Mouse (Mus musculus) embryonic facial prominence, embryonic 15.5 days (tissue): ENCODE results near the gene Arpp21. TPM values are rescaled to one million over a fixed set of nuclear protein-coding genes. Genes with fewer than 3 reads are reported as not detected.

Source experiments
- ATAC-seq: fragments of 200-750 bp; cut with Nextera tagmentation; 2 replicates; pipeline ENCODE4 v1.8.0; 2017; ENCODE audit warnings: low read depth, moderate TSS enrichment; ENCODE audit not compliant: insufficient number of reproducible peaks, low FRiP score, low TSS enrichment
- H3K27ac ChIP-seq: fragments of 300-500 bp; sonication (generic); replicated peaks from 2 replicates; pipeline ENCODE4 v1.5.1; 2015; ENCODE audit warnings: mild to moderate bottlenecking, inconsistent platforms
- H3K27me3 ChIP-seq: fragments of 300-500 bp; sonication (generic); 2 replicates; pipeline ENCODE4 v1.6.1; 2015; ENCODE audit warnings: inconsistent platforms
- H3K36me3 ChIP-seq: fragments of 300-500 bp; sonication (generic); 2 replicates; pipeline ENCODE4 v1.6.1; 2015; ENCODE audit warnings: mild to moderate bottlenecking, inconsistent platforms
- H3K4me1 ChIP-seq: fragments of 300-500 bp; sonication (generic); 2 replicates; pipeline ENCODE4 v1.6.1; 2015; ENCODE audit warnings: inconsistent platforms
- H3K4me2 ChIP-seq: fragments of 300-500 bp; sonication (generic); replicated peaks from 2 replicates; pipeline ENCODE4 v1.6.1; 2015; ENCODE audit warnings: mild to moderate bottlenecking, inconsistent platforms
- H3K4me3 ChIP-seq: fragments of 300-500 bp; sonication (generic); replicated peaks from 2 replicates; pipeline ENCODE4 v1.5.1; 2015; ENCODE audit warnings: mild to moderate bottlenecking, inconsistent platforms
- H3K9ac ChIP-seq: fragments of 300-500 bp; sonication (generic); 2 replicates; pipeline ENCODE4 v1.6.1; 2015; ENCODE audit warnings: inconsistent platforms
- H3K9me3 ChIP-seq: fragments of 300-500 bp; sonication (generic); replicated peaks from 2 replicates; pipeline ENCODE4 v1.6.1; 2016; ENCODE audit warnings: inconsistent platforms
- WGBS: fragments of 180-500 bp; shearing (Covaris S2); methylation state at CpG from one replicate; pipeline ENCODE4 v1.1.7; 2015; 5-methylcytosine and 5-hydroxymethylcytosine counted together
- polyA plus RNA-seq: library from polyadenylated mRNA; unstranded; fragments of >200 nt; fragmentation: Nextera tagmentation; extraction: Ambion mirVana; gene quantifications from 2 replicates; pipeline ENCODE4 v1.2.1, GENCODE M21; 2015

The Arpp21 gene
- polyA plus RNA-seq, 1 experiment from 2014 or later = 20.7 TPM

DNA sequence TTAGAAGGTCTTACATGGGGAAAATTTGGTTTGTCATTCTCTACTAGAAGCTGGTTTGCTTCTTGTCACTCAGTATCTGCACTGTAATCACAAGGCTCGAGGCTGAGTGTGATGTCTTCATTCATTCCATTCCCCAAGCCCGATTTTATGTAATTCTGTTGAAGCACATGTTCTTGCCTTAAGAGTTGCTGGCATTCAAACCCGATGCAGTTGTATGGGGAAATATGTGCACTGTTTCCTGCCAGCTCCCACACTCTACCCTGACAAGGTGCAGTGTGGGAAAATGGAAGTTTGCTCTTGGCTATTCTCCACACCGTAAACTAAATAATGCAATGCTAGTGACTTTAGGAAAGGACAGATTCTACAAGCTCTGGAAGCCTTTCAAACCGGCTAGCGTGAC, 37.4 kb downstream of the Arpp21 start:
- ATAC-seq = no peak
- no peak overlapping the region for H3K27ac ChIP-seq
- H3K9ac ChIP-seq = no peak overlapping the region
- no peaks in the 10 kb centered on the region for H3K9me3 ChIP-seq
- no peak overlapping the region for H3K4me2 ChIP-seq
- 60% methylated on average over 6 of the region's 6 CpGs for WGBS
- H3K4me1 ChIP-seq = no peaks in the 10 kb centered on the region
- no peaks in the 10 kb centered on the region for H3K27me3 ChIP-seq
- H3K4me3 ChIP-seq = no peak overlapping the region
- H3K36me3 ChIP-seq = no peaks in the 10 kb centered on the region

DNA sequence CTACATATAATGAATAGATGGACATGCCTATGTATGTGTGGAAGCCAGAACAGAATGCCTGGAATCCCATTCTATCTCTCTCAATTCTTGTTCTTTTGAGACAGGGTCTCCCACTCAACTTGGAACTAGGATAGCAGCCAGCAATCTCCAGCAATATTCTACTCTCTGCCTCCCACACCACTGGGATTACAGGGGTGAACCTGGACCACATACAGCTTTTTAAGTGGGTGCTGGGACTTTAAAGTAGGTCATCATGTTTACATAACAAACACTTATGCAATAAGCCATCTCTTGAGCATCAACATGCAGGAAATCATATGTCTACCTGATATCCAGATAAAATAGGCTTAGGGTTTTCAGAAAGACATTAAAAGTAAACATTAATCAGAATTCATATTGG, 41.7 kb downstream of the Arpp21 start:
- no peak overlapping the region for H3K4me3 ChIP-seq
- ATAC-seq = no peak

DNA sequence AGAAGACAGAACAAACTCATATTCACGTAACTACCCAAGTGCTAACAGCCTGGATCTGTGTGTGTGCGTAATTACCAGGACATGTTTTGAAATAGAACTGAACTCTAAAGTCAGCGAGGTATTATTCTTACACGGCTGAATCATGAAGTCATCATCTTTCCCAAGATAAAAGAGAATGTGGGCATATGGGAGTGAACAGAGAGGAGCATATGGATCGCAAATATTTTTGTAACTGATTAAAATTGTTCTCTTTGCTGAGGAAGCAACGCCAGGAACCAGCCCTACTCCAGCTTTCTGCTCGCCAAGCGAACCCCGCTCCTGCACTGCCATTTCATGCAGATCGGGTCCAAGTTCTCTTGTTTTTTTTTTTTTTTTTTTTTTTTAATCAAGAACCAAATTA, 46.3 kb downstream of the Arpp21 start:
- H3K4me2 ChIP-seq = no peak overlapping the region
- WGBS = 70% methylated on average over 10 of the region's 10 CpGs
- H3K27me3 ChIP-seq = no peaks in the 10 kb centered on the region; the same call in 1 of the 2 replicates
- no peak for ATAC-seq
- peaks cover 14% of the 10 kb centered on the region for H3K4me1 ChIP-seq
- H3K36me3 ChIP-seq = no peaks in the 10 kb centered on the region
- H3K4me3 ChIP-seq = no peak overlapping the region
- no peaks in the 10 kb centered on the region for H3K9me3 ChIP-seq
- no peak overlapping the region for H3K9ac ChIP-seq
- H3K27ac ChIP-seq = no peak overlapping the region

More for the DNA sequence above, 41.7 kb downstream of the Arpp21 start:
- Histone ChIP-seq H3K9ac (no peak overlapping the region), H3K27me3 (no peaks in the 10 kb centered on the region), H3K27ac (no peak overlapping the region), H3K4me2 (no peak overlapping the region), H3K9me3 (no peaks in the 10 kb centered on the region), H3K36me3 (no peaks in the 10 kb centered on the region), H3K4me1 (no peaks in the 10 kb centered on the region)

DNA sequence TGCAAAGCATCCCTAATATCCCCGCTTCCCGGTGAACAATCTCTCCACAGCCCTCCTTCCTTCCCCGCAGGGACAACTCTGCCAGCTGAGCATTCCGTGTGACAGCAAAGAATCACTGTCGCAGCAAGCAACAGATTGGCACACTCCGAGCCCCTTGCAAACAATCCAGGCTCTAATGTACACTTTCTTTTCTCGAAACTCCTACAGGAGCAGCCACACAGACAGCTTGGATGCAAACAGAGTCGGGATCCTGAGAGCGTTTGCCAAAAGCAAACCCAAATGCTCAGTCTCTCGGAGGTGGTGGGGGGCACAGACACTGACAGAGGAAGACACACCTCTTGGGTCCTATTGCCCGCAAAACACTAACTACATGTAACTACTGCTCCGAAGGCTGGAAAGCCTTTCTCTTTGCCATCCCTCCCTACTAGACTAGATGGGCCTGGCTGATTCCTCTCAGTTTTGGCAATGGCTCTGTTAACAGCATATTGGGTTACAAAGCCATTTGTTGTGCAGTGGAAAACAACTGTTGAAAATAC, 47.3 kb downstream of the Arpp21 start:
- no peak for ATAC-seq
- Histone ChIP-seq H3K9me3 (no peaks in the 10 kb centered on the region), H3K27ac (no peak overlapping the region; the same call in 1 of the 2 replicates), H3K36me3 (no peaks in the 10 kb centered on the region), H3K4me3 (no peak overlapping the region), H3K27me3 (no peaks in the 10 kb centered on the region; the same call in 1 of the 2 replicates), H3K4me1 (peaks cover 14% of the 10 kb centered on the region), H3K4me2 (0 out of 2 replicates have a peak overlapping the region, but pooled peaks have one; percentile 4), H3K9ac (no peak overlapping the region)
- WGBS = 40% methylated on average over 12 of the region's 12 CpGs

DNA sequence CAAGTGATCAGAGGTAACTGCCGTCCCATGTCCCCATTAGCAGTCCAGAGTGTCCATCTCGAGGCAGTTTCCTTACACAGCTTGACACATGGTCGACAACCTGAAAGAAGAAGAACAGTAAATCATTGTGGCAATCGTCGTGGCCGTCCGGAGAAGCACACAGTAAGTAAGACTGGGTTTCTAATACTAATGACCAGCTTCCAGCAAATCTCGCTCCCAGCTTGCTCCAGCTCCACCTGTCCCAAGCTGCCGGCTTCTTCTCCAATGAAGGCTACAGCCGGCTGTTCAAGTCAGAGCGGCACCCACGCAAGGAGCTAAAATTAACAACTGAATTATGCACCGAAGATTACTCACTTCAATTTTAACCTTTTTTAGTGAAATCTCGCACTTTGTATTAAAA, 48.1 kb downstream of the Arpp21 start:
- H3K9me3 ChIP-seq = no peaks in the 10 kb centered on the region
- no peaks in the 10 kb centered on the region; the same call in 1 of the 2 replicates for H3K27me3 ChIP-seq
- 0 out of 2 replicates have a peak overlapping the region, but pooled peaks have one; percentile 16 for H3K4me3 ChIP-seq
- WGBS = 28% methylated on average over 14 of the region's 14 CpGs
- H3K4me1 ChIP-seq = peaks cover 14% of the 10 kb centered on the region
- peak overlapping the region; percentile 34 for H3K4me2 ChIP-seq
- no peaks in the 10 kb centered on the region for H3K36me3 ChIP-seq
- ATAC-seq = no peak
- no peak overlapping the region for H3K9ac ChIP-seq
- H3K27ac ChIP-seq = no peak overlapping the region; the same call in 1 of the 2 replicates

DNA sequence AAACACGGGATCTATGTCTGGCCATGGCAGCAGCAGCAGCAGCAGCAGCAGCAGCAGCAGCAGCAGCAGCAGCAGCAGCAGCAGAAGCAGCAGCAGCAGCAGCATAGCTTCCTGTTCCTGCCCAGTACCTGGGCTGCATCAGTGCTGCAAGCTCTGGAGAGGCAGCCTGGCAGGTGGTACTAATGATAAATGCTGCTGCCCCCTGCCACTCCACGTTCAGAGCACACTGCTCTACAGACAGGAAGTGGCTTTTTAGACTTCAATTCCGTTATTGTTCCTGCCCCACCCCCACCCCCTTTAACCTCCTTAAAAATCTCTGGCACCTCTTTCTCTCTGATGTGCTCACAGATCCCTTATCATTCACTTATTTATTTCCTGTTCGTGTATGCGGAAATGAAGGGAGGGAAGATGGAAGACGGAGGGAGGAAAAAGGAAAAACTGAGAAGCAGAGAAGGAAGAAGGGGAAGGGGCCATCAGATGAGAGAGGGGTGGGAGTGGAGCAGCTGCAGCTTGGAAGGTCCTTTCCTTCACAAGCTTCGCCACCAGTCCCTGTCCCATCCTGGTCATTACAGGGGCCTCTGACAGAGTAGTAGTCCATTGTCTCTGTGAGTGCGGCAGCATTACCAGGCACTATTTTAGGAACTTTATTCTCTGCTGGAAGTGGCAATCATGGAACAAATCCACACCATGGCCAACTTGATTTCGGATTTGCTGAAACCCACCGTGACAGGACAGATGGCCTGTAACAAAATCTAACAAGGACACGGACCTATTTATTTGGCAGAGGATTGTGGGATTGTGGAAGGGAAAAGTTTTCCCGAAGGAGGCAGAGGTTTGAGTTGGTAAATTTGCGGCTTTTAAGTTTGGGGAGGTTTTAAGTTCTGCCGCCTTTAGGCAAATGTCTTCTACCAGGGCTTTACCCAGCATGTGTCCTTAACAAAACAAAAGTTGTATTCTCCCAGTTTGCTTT, 49.1 kb downstream of the Arpp21 start:
- H3K9ac ChIP-seq = no peak overlapping the region
- peaks cover 14% of the 10 kb centered on the region for H3K4me1 ChIP-seq
- peak overlapping the region; percentile 16 for H3K4me3 ChIP-seq
- H3K36me3 ChIP-seq = no peaks in the 10 kb centered on the region
- peak overlapping the region; percentile 37 for H3K4me2 ChIP-seq
- ATAC-seq = no peak
- WGBS = 11% methylated on average over 14 of the region's 14 CpGs
- H3K27ac ChIP-seq = no peak overlapping the region
- no peaks in the 10 kb centered on the region; the same call in 1 of the 2 replicates for H3K27me3 ChIP-seq
- no peaks in the 10 kb centered on the region for H3K9me3 ChIP-seq

DNA sequence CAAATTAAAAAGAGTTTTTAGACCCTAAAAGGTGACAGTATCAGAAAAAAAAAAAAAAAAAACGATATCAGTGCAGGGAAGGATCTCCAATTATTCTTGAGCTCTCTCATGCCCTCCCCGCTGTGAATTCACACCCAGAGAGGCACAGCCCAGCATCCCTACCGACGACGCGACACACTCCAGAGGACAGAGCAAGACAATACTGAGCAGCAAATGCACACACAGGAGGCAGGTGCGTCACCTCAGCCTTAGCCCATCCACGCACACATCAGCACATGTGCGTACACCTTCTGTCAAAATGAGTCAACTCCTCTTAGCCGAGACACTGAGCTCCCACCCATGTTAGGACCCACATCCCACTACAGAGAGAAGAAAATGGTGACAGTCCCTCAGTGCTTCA, 50.0 kb downstream of the Arpp21 start:
- Histone ChIP-seq H3K4me1 (peaks cover 14% of the 10 kb centered on the region), H3K27ac (no peak overlapping the region), H3K36me3 (no peaks in the 10 kb centered on the region), H3K4me3 (no peak overlapping the region), H3K9ac (no peak overlapping the region), H3K4me2 (no peak overlapping the region), H3K9me3 (no peaks in the 10 kb centered on the region), H3K27me3 (no peaks in the 10 kb centered on the region; the same call in 1 of the 2 replicates)
- 63% methylated on average over 10 of the region's 10 CpGs for WGBS
- ATAC-seq = peak; percentile 39; the same call in 1 of the 2 replicates

DNA sequence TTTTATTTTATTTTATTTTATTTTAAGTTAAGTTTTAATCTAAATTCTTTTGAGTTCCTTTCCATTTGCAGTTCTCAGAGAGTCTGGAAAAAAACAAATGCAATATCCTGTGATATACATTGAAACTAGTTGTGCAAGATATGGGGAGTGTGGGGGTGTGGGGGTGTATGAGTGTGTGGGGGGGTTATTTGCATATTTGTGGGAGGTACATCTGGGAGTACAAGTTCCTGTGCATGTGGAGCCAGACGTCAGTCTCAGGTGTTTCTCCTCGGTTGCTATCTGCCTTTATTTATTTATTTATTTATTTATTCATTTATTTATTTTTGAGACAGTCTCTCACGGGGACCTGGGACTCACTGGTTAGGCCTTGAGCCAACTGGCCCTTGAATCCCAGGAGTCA, 53.0 kb downstream of the Arpp21 start:
- Histone ChIP-seq H3K4me2 (no peak overlapping the region), H3K36me3 (no peaks in the 10 kb centered on the region), H3K4me1 (peaks cover 14% of the 10 kb centered on the region; the same call in 1 of the 2 replicates), H3K27me3 (no peaks in the 10 kb centered on the region; the same call in 1 of the 2 replicates), H3K9ac (no peak overlapping the region), H3K27ac (no peak overlapping the region), H3K9me3 (no peaks in the 10 kb centered on the region), H3K4me3 (no peak overlapping the region)
- WGBS = 74% methylated on average over 3 of the region's 3 CpGs
- ATAC-seq = no peak

DNA sequence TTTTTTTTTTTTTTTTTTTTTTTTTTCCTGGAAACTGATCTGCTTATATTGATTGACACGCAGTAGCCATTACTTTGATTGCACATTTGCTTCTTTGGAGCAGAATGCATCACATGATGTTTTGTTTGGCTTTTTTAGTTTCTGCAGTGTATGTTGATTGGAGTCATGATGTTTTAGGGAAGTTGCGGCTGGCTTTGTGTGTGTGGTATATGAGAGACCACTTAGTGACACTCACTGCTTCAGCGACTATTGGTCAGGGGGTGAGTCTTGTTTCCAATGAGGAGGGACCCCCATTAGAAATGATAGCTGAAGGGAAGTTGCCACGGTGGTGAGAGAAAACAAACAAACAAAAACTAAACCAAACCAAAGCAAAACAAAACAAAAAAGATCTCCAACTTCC, 55.7 kb downstream of the Arpp21 start:
- Histone ChIP-seq H3K9ac (no peak overlapping the region), H3K4me2 (no peak overlapping the region), H3K36me3 (no peaks in the 10 kb centered on the region), H3K4me3 (no peak overlapping the region), H3K9me3 (no peaks in the 10 kb centered on the region), H3K27me3 (no peaks in the 10 kb centered on the region), H3K4me1 (0 out of 2 replicates have a peak, but pooled peaks cover 4% of the 10 kb centered on the region), H3K27ac (no peak overlapping the region)
- no peak for ATAC-seq
- WGBS = 76% methylated on average over 4 of the region's 4 CpGs

DNA sequence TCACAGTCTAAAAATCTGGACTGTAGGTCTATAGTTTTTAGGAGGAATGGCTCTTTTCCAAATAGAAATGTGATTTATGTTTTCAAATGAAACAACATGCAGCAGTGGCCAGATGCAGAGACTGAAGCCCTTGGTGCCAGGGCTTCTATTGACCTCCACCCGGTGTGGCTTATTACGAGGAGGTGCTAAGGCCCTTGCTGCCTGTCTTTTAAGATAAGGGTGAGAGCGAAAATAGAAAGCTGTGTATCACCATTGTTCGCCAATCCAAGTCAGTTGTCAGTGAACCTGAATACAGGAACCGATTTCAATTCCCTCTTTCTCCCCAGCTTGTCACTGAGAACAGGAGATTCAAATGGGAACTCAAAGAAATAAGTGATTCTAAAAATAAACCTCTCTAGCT, 57.3 kb downstream of the Arpp21 start:
- Histone ChIP-seq H3K36me3 (no peaks in the 10 kb centered on the region), H3K9ac (no peak overlapping the region), H3K4me1 (peaks cover 14% of the 10 kb centered on the region; the same call in 1 of the 2 replicates), H3K27me3 (no peaks in the 10 kb centered on the region), H3K27ac (no peak overlapping the region), H3K9me3 (no peaks in the 10 kb centered on the region), H3K4me3 (no peak overlapping the region), H3K4me2 (no peak overlapping the region)
- no peak for ATAC-seq
- WGBS = 71% methylated on average over 5 of the region's 5 CpGs

DNA sequence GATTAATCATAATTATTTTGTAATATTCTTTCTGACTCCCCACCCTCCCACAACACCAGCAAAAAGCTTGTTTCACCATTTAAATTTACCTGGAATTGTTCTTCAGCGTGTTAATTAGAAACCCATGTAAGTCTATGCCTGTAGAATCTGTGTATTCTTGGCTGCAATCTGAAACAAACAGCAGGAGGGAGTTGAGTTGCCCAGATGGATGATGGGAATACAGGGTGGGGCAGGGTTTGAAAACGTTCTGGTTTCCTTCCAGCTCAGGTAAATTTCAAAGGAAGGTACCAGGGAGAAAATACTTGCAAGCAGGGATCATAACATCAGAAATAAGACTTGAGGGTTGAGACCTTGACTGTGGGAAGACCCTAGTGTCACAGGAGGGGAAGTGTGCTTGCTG, 58.2 kb downstream of the Arpp21 start:
- ATAC-seq = no peak
- Histone ChIP-seq H3K4me2 (no peak overlapping the region), H3K9ac (no peak overlapping the region), H3K9me3 (no peaks in the 10 kb centered on the region), H3K27me3 (no peaks in the 10 kb centered on the region), H3K36me3 (no peaks in the 10 kb centered on the region), H3K4me1 (peaks cover 14% of the 10 kb centered on the region; the same call in 1 of the 2 replicates), H3K4me3 (no peak overlapping the region), H3K27ac (no peak overlapping the region)
- 52% methylated on average over 2 of the region's 2 CpGs for WGBS
